Mouse (Mus musculus) CH12.LX (cell line): ENCODE results near the gene Ppp2r3a. TPM values are rescaled to one million over a fixed set of nuclear protein-coding genes. Genes with fewer than 3 reads are reported as not detected.

ENCODE experiments used
- DNase-seq: peaks from one replicate; pipeline ENCODE4 v3.0.0-alpha.2; 2013; ENCODE audit errors: extremely low read depth
- H3K27ac ChIP-seq: 2 replicates; pipeline ENCODE4 v1.5.1; 2012; ENCODE audit warnings: low read depth, mild to moderate bottlenecking, control low read depth, moderate library complexity; ENCODE audit not compliant: insufficient read depth
- H3K27me3 ChIP-seq: replicated peaks from 2 replicates; pipeline ENCODE3; 2012; ENCODE audit warnings: inconsistent platforms
- H3K36me3 ChIP-seq, 2 experiments: replicated peaks in 1 of 2; 2 replicates each; pipeline versions ENCODE3 to v1.6.1; 2012; ENCODE audit warnings: inconsistent platforms in 1 of 2, low read length in 1 of 2, mild to moderate bottlenecking in 1 of 2, mixed read lengths in 1 of 2, moderate library complexity in 1 of 2; ENCODE audit not compliant: control insufficient read depth in 1 of 2, insufficient read depth in 1 of 2
- H3K4me1 ChIP-seq, 2 experiments: 2 replicates each; pipeline ENCODE4 v1.6.1; 2012; ENCODE audit warnings: inconsistent platforms in 1 of 2, moderate library complexity in 1 of 2; ENCODE audit not compliant: insufficient read depth in 2 of 2, control insufficient read depth in 1 of 2
- H3K4me2 ChIP-seq: 2 replicates; pipeline ENCODE4 v1.6.1; 2012; ENCODE audit warnings: low read depth, mild to moderate bottlenecking, control low read depth; ENCODE audit not compliant: poor library complexity, insufficient read depth, severe bottlenecking
- H3K4me3 ChIP-seq, 3 experiments: fragments of 150-350 bp in 1 of 3; sonication (generic) in 1 of 3; replicated peaks in 1 of 3; 2 replicates each; pipeline versions ENCODE3 to v1.5.1; 2011 to 2012; ENCODE audit warnings: low read depth in 2 of 3, low read length in 2 of 3, mild to moderate bottlenecking in 2 of 3, moderate library complexity in 2 of 3, control low read depth in 1 of 3, improper control_type of control experiment in 1 of 3, inconsistent platforms in 1 of 3, mixed read lengths in 1 of 3; ENCODE audit not compliant: poor library complexity in 1 of 3
- H3K79me2 ChIP-seq: replicated peaks from 2 replicates; pipeline ENCODE4 v1.6.1; 2012; ENCODE audit warnings: mild to moderate bottlenecking, moderate library complexity; ENCODE audit not compliant: control insufficient read depth, poor library complexity, insufficient read depth, severe bottlenecking; ENCODE audit errors: extremely low read depth
- H3K9ac ChIP-seq: 2 replicates; pipeline ENCODE4 v1.6.1; 2012; ENCODE audit warnings: low read depth, mild to moderate bottlenecking, control low read depth, moderate library complexity; ENCODE audit not compliant: insufficient read depth
- H3K9me3 ChIP-seq: replicated peaks from 2 replicates; pipeline ENCODE3; 2012; ENCODE audit warnings: low read length, inconsistent platforms, mixed read lengths
- BHLHE40 ChIP-seq: IDR thresholded peaks from 2 replicates; pipeline ENCODE4 v1.6.1; 2011; ENCODE audit warnings: mild to moderate bottlenecking, low read depth, low read length, improper control_type of control experiment
- CHD2 ChIP-seq: IDR thresholded peaks from 2 replicates; pipeline ENCODE4 v1.6.1; 2011; ENCODE audit warnings: low read length, improper control_type of control experiment
- CTCF ChIP-seq, 2 experiments: IDR thresholded peaks in 1 of 2; conservative IDR thresholded peaks in 1 of 2; 2 replicates each; pipeline ENCODE4 v1.5.1; 2011 to 2012; ENCODE audit warnings: low read depth in 2 of 2, low read length in 2 of 2, improper control_type of control experiment in 1 of 2, inconsistent platforms in 1 of 2, mild to moderate bottlenecking in 1 of 2, moderate library complexity in 1 of 2
- E2F4 ChIP-seq: IDR thresholded peaks from 2 replicates; pipeline ENCODE4 v1.6.1; 2011; ENCODE audit warnings: low read depth, low read length, improper control_type of control experiment; ENCODE audit not compliant: insufficient replicate concordance
- IRF4 ChIP-seq: IDR thresholded peaks from 2 replicates; pipeline ENCODE4 v1.6.1; 2014; ENCODE audit warnings: low read depth, mild to moderate bottlenecking, inconsistent platforms, low read length, improper control_type of control experiment
- JUN ChIP-seq: IDR thresholded peaks from 2 replicates; pipeline ENCODE4 v1.6.1; 2011; ENCODE audit warnings: low read depth, mild to moderate bottlenecking, low read length, improper control_type of control experiment, moderate library complexity; ENCODE audit not compliant: insufficient read depth
- MAZ ChIP-seq: IDR thresholded peaks from 2 replicates; pipeline ENCODE4 v1.6.1; 2012; ENCODE audit warnings: low read depth, mild to moderate bottlenecking, inconsistent platforms, low read length, improper control_type of control experiment, moderate library complexity
- MXI1 ChIP-seq: IDR thresholded peaks from 2 replicates; pipeline ENCODE4 v1.6.1; 2011; ENCODE audit warnings: mild to moderate bottlenecking, low read depth, low read length, improper control_type of control experiment
- NELFE ChIP-seq: IDR thresholded peaks from 2 replicates; pipeline ENCODE4 v1.6.1; 2011; ENCODE audit warnings: low read depth, low read length, improper control_type of control experiment
- NRF1 ChIP-seq: IDR thresholded peaks from 2 replicates; pipeline ENCODE4 v1.6.1; 2014; ENCODE audit warnings: low read depth, mild to moderate bottlenecking, inconsistent platforms, low read length, improper control_type of control experiment, moderate library complexity
- PAX5 ChIP-seq: IDR thresholded peaks from 2 replicates; pipeline ENCODE4 v1.6.1; 2012; ENCODE audit warnings: low read length, inconsistent platforms, mixed read lengths
- POLR2A ChIP-seq: IDR thresholded peaks from 2 replicates; pipeline ENCODE4 v1.6.1; 2011; ENCODE audit warnings: low read depth, mild to moderate bottlenecking, improper control_type of control experiment, low read length
- RCOR1 ChIP-seq: conservative IDR thresholded peaks from 2 replicates; pipeline ENCODE4 v1.6.1; 2012; ENCODE audit warnings: low read depth, mild to moderate bottlenecking, inconsistent platforms, low read length, improper control_type of control experiment
- SIN3A ChIP-seq: IDR thresholded peaks from 2 replicates; pipeline ENCODE4 v1.6.1; 2012; ENCODE audit warnings: low read length, improper control_type of control experiment, inconsistent platforms
- SMC3 ChIP-seq: IDR thresholded peaks from 2 replicates; pipeline ENCODE4 v1.6.1; 2011; ENCODE audit warnings: low read depth, low read length, improper control_type of control experiment
- TCF12 ChIP-seq: IDR thresholded peaks from 2 replicates; pipeline ENCODE4 v1.6.1; 2014; ENCODE audit warnings: low read depth, mild to moderate bottlenecking, inconsistent platforms, low read length, improper control_type of control experiment
- UBTF ChIP-seq: IDR thresholded peaks from 2 replicates; pipeline ENCODE4 v1.6.1; 2012; ENCODE audit warnings: low read depth, mild to moderate bottlenecking, inconsistent platforms, low read length, improper control_type of control experiment, moderate library complexity
- USF2 ChIP-seq: conservative IDR thresholded peaks from 2 replicates; pipeline ENCODE4 v1.6.1; 2011; ENCODE audit warnings: low read depth, low read length, improper control_type of control experiment
- ZKSCAN1 ChIP-seq: IDR thresholded peaks from 2 replicates; pipeline ENCODE4 v1.6.1; 2012; ENCODE audit warnings: low read depth, inconsistent platforms, low read length, improper control_type of control experiment, borderline replicate concordance
- dilution Hi-C: fragments of 300-500 bp; cut with MboI; formaldehyde crosslinking; loops from 2 replicates; pipeline ENCODE4 v1.14.3; 2020; ENCODE audit warnings: low sequenced_read_pairs; ENCODE audit not compliant: extremely low pct_unique_long_range_greater_than_20kb, extremely low pct_ligation_motif_present
- in situ Hi-C: fragments of 300-500 bp; cut with MboI; formaldehyde crosslinking; loops from 3 replicates; pipeline ENCODE4 v1.14.3; 2019; ENCODE audit warnings: low sequenced_read_pairs, low pct_ligation_motif_present, low pct_unique_long_range_greater_than_20kb, mixed read lengths
- polyA plus RNA-seq: library from polyadenylated mRNA; unstranded; fragments of >175 nt; gene quantifications from 2 replicates; pipeline ENCODE4 v1.2.1, GENCODE M21; 2012; ENCODE audit warnings: low read depth; ENCODE audit not compliant: insufficient read length
- total RNA-seq, 2 experiments: library from RNA; depleted of rRNA; stranded (reverse); fragments of 300-350 nt in 1 of 2; fragments of >200 nt in 1 of 2; gene quantifications; 2 replicates each; pipeline ENCODE4 v1.2.3; 2012 to 2014

Gene Ppp2r3a
- total and polyA plus RNA-seq, 3 experiments, result 1.2 to 2.1 (median 1.8) TPM

- DNase-seq, result no peak
- Histone ChIP-seq H3K79me2 (no peaks in the 10 kb centered on the region), H3K9ac (no peak overlapping the region), H3K4me3 (no peak overlapping the region), H3K9me3 (peaks cover 4% of the 10 kb centered on the region), H3K36me3 (no peaks in the 10 kb centered on the region), H3K4me2 (no peak overlapping the region), H3K27ac (no peak overlapping the region), H3K4me1 (no peaks in the 10 kb centered on the region), H3K27me3 (no peaks in the 10 kb centered on the region)
- in situ Hi-C loops, result no loop called here
- dilution Hi-C loops, result no loop called here
- TF ChIP-seq SMC3, result no peak
- no peak for TF ChIP-seq NRF1
- no peak for TF ChIP-seq ZKSCAN1
- TF ChIP-seq UBTF, result no peak
- no peak for TF ChIP-seq PAX5
- no peak for TF ChIP-seq CHD2
- no peak for TF ChIP-seq JUN
- no peak for TF ChIP-seq USF2
Observed at GRCm38 (mm10) chr9:101286766-101287165, 35.2 kb upstream of the Ppp2r3a start.

- no peaks in the 10 kb centered on the region for H3K79me2 ChIP-seq
- no peak for DNase-seq
Observed at GRCm38 (mm10) chr9:101284049-101284448, 32.5 kb upstream of the Ppp2r3a start.

GRCm38 (mm10) chr9:101282651-101283050 lies 31.1 kb upstream of the Ppp2r3a start:
- H3K4me2 ChIP-seq, result no peak overlapping the region
- H3K9me3 ChIP-seq, result no peaks in the 10 kb centered on the region
- H3K79me2 ChIP-seq, result no peaks in the 10 kb centered on the region
- no peak overlapping the region for H3K9ac ChIP-seq
- TF ChIP-seq NELFE, result no peak
- no peak for TF ChIP-seq BHLHE40
- no peak for TF ChIP-seq E2F4
- TF ChIP-seq TCF12, result no peak
- no peak for TF ChIP-seq UBTF
- no peak for TF ChIP-seq IRF4
- TF ChIP-seq SIN3A, result no peak
- TF ChIP-seq POLR2A, result no peak
- TF ChIP-seq JUN, result no peak
- no peak for TF ChIP-seq RCOR1
- no peak for TF ChIP-seq MAZ
- no peak overlapping the region for H3K27ac ChIP-seq
- H3K4me3 ChIP-seq, result no peak overlapping the region
- no peaks in the 10 kb centered on the region for H3K4me1 ChIP-seq
- in situ Hi-C loops (no loop called here), dilution Hi-C loops (no loop called here)
- DNase-seq, result no peak
- no peaks in the 10 kb centered on the region for H3K36me3 ChIP-seq
- H3K27me3 ChIP-seq, result no peaks in the 10 kb centered on the region

More at GRCm38 (mm10) chr9:101284049-101284448, 32.5 kb upstream of the Ppp2r3a start:
- in situ Hi-C loops (no loop called here), dilution Hi-C loops (no loop called here)
- Histone ChIP-seq H3K9ac (no peak overlapping the region), H3K4me2 (no peak overlapping the region), H3K27ac (no peak overlapping the region), H3K4me3 (no peak overlapping the region), H3K9me3 (no peaks in the 10 kb centered on the region), H3K27me3 (no peaks in the 10 kb centered on the region), H3K36me3 (no peaks in the 10 kb centered on the region), H3K4me1 (no peaks in the 10 kb centered on the region)
- TF ChIP-seq CTCF (conservative IDR thresholded peaks at IDR 0.05 in 1 of 2, IDR thresholded peaks at IDR 0.05 in 1 of 2; ENCODE audit: low read depth in 2 of 2, low read length in 2 of 2) (no peak), SIN3A (no peak), MXI1 (no peak)
